Mouse (Mus musculus): Measurements from ENCODE around the gene Gm11985.

- no peak for TF ChIP-seq POLR2A (IDR thresholded peaks at IDR 0.05; ENCODE audit: control insufficient read depth, low read depth, low read length)
- no peak for TF ChIP-seq CTCF (IDR thresholded peaks at IDR 0.05; ENCODE audit: control insufficient read depth, insufficient read depth, insufficient replicate concordance, low read depth, low read length)
Observed at GRCm38 (mm10) chr11:7226200-7226599, 37.8 kb upstream of the Gm11985 start.
